Mouse (Mus musculus) liver, adult 2 months (tissue): ENCODE results near the gene Cdk5r1.

ENCODE experiments used
- CTCF ChIP-seq: fragments of 200-500 bp; IDR thresholded peaks from 2 replicates; pipeline ENCODE4 v1.5.1; 2011; ENCODE audit warnings: low read depth, low read length, control low read depth
- POLR2A ChIP-seq: fragments of 200-500 bp; IDR thresholded peaks from 2 replicates; pipeline ENCODE4 v1.6.1; 2011; ENCODE audit warnings: low read length, control low read depth; ENCODE audit not compliant: insufficient read depth; ENCODE audit errors: extremely low read depth

DNA sequence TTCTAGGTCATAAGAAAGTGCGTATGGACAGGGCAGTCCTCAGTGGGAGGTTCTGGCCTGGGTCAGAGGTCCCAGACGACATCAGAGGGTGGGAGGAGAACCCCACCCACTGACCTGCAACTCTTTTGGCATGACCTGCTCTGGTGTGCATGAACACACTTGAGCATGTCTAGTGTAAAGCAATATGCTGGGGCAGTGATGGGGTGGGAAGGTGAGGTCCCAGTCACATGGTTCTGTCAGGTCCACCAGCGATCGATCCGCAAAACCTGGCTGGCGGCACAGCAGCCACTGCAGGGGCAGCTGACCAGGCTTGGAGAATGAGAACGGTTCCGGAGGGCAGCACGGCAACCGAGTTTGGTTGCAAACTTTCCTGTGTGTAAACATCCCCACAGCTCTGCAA lies 5.5 kb downstream of the Cdk5r1 start:
- no peak for TF ChIP-seq POLR2A
- TF ChIP-seq CTCF, result no peak
